Mouse (Mus musculus) left cerebral cortex, adult 9 months (tissue): ENCODE data around the gene Gucd1.
"Not testable (repeated sequence)": the region's sequence is repeated elsewhere in the genome, so short reads cannot be mapped to it uniquely, and the experiment has no call there.

Experiments used
- DNase-seq, 2 experiments: peaks; one replicate each; pipeline ENCODE4 v3.0.0; 2022; ENCODE audit warnings: low spot score in 2 of 2

Gene Gucd1

DNA sequence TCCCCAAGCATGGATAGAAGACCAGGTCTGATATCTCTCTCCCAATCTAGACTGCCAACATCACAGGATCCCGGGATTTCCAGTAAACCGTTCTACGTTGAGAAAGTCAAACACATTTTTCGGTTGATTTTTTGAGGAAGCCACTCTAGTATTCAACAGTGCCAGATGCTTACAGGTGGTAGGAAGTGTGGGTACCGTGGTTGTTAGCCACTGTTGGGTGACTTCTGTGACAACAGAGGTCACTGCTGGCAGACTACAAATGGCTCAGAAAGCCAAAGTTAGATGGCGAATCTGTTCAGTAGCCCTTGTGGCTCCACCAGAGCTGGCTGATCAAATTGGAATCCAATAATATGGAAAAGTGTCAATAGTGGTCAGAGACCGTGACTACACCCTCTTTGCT lies 14.1 kb downstream of the Gucd1 start:
- no peak for DNase-seq

- no peak for DNase-seq
These were observed 16.1 kb downstream of the Gucd1 start for GRCm38 (mm10) chr10:75501641-75502040.

- no peak for DNase-seq
These were observed 17.4 kb downstream of the Gucd1 start for GRCm38 (mm10) chr10:75500345-75500744.

GRCm38 (mm10) chr10:75499791-75500190 lies 18.0 kb downstream of the Gucd1 start:
- DNase-seq = no peak

GRCm38 (mm10) chr10:75499214-75499613 lies 18.6 kb downstream of the Gucd1 start:
- DNase-seq = not testable (repeated sequence)

- DNase-seq = no peak
These were observed 21.9 kb downstream of the Gucd1 start for GRCm38 (mm10) chr10:75495921-75496320.

- DNase-seq = no peak
These were observed 22.5 kb downstream of the Gucd1 start for GRCm38 (mm10) chr10:75495304-75495703.

GRCm38 (mm10) chr10:75491936-75492262 lies 25.9 kb downstream of the Gucd1 start:
- DNase-seq = no peak

DNA sequence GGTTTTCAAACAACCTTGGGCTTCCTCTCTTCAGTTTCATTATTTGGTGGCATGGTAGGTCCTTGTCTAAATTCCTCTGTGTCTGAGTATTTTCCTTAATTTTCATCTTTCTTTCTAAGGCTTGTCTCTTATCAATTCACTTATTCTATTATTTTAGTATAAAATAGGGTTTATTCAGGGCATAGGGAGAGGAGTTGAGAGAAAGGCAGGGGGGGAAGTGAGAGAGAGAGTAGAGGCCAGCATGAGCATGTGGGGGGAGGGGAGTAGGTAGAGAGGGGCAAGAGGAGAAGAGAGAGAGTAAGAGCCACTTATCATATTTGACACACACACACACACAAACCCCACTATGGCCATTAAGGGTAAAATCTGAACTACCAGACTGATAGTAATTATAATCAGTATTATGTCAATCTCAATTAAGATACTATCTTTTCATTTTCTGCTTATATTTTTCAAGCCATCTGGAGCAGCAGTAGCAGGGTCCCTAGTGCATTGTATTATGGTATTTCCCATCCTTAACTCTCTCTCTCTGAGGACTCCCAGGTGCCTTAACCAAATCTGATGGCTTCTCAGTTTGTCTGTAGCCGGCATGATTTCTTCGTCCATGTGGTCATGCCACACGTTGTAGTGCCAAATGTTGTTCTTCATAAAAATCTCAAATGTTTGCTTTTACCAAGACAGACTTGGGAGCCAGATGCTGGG lies 26.4 kb downstream of the Gucd1 start:
- no peak for DNase-seq

GRCm38 (mm10) chr10:75490731-75491130 lies 27.0 kb downstream of the Gucd1 start:
- no peak for DNase-seq

- DNase-seq = no peak
These were observed 28.2 kb downstream of the Gucd1 start for GRCm38 (mm10) chr10:75489522-75489921.

DNA sequence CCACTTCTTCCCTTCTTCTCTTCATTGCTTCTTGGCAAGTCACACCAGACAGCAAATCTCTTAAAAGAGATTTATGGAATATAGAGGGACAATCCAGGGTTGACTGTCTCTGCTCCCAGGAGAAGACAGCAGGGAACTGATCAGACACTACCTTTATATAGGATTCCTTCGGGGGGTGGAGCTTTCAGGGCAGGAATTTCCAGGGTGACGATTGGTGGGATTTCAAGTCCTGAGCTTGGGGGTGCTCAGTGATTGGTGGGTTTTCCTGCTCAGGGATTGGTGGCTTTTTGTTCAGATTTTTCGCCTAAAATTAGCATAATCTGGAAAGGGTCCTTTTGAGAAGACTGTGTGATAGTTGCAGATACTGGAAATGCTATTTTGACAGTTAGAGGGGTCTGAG lies 30.6 kb downstream of the Gucd1 start:
- no peak for DNase-seq

DNA sequence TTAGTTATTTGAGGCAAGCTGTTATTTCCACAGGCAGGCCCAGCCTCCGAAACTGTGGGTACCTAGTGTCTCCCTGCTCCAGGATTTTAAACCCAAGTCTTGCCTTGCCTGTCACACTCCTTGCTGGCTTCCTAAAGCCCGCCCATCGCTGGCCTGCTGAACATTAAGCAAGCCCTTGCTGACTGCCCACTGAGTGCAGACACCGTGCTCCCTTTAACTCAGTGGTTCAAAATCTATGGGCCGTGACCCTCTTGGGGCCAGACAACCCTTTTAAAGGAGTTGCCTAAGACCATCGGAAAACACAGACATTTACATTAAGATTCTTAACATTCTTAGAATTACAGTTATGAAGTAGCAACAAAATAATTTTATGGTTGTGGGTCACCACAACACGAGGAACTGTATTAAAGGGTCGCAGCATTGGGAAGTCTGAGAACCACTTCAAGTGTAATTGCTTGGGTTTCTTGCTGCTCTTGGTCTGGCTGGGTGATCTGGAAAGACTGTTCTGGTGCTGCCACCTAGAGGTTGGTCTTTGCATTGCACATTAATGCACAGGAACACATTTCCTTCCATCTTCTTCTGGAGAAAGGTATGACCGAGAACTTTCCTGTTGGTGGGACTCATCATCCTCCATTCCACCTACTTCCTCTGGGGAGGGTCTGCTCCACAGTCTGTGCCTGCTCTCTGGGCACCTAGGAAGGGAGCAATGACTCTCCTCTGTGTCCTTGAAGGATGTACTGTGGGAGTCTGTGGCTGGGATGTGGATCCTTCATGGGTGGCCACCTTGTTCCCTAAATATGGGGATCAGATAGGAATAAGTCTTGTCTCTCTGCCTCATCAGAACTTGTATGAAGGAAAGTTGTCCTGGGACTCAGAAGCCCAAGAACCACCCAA lies 31.4 kb downstream of the Gucd1 start:
- peak in 1 of 2 experiments; percentile 86 for DNase-seq

GRCm38 (mm10) chr10:75484767-75485166 lies 33.0 kb downstream of the Gucd1 start:
- DNase-seq = no peak

- no peak for DNase-seq
These were observed 33.7 kb downstream of the Gucd1 start for GRCm38 (mm10) chr10:75484066-75484465.

- no peak for DNase-seq
These were observed 34.8 kb downstream of the Gucd1 start for GRCm38 (mm10) chr10:75482919-75483483.

GRCm38 (mm10) chr10:75482271-75482670 lies 35.5 kb downstream of the Gucd1 start:
- no peak for DNase-seq

GRCm38 (mm10) chr10:75481703-75482102 lies 36.1 kb downstream of the Gucd1 start:
- DNase-seq = no peak

- DNase-seq = no peak
These were observed 37.8 kb downstream of the Gucd1 start for GRCm38 (mm10) chr10:75479955-75480354.

GRCm38 (mm10) chr10:75477034-75477433 lies 40.7 kb downstream of the Gucd1 start:
- no peak for DNase-seq

DNA sequence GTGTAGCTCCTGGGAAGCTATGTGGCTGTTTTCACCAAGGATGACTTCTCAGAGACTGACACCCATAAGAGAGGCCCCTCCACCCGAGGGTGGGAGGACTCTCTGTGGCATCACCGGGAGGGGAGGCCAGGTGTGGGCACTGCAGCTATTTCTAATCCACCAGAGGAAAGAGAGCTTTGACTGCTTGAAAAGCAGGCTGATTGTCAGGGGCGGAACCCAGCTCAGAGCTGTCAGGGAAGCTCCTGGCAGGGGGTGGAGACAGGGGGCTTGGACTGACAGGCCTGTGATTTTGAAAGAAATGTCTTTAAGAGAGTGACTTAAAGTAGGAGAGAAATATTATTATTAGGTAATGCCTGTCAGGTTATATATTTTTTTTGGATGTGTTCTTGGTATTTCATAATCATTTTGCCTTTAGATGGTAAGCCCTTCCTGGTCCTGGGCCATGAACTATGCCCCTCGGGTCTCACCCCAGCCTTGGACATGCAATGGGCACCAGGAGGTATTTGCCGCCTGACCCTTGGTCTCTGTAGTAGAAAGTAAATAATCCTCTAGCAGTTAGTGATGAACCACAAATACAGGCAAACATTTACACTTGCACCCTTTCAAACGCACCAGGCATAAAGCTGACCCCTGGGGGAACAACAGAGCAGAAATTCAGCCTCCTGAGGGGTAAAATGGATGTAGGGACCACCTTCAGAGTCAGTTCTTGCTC lies 42.5 kb downstream of the Gucd1 start:
- not testable (repeated sequence) for DNase-seq

DNA sequence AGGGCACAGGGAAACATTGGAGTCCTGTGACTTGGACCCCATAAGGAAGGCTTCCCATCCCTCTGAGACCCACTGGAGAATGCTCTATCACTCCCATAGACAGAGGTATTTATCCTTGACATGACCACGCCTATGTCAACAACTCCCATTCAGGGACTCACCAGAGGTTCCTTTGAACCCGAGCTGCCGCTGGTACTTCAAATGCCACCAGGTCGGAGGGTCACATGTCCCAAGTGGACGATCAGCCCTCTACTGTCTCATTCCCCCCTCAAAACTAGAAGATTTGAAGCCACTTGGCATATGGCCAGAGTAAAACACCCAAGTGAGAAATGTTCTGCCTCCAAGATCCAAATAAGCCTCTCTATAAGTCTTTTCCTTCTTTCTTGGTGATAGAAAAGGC lies 43.2 kb downstream of the Gucd1 start:
- no peak for DNase-seq
